Mouse (Mus musculus) telencephalon, adult 2 months (tissue): ENCODE measurements at regions not wholly inside any gene's neighbourhood (a gene's known extent, or its start where the extent isn't known, plus 50 kb on each side); places are given as distances from the start of the nearest gene placed in this dataset.

ENCODE experiments used
- DNase-seq: peaks from one replicate; pipeline ENCODE4 v3.0.0-alpha.2; 2011; ENCODE audit warnings: low read depth, low spot score

- DNase-seq: no peak
Measured at GRCm38 (mm10) chr1:186444701-186445131, 261.1 kb downstream of the Tgfb2 start.

- no peak for DNase-seq
Measured at GRCm38 (mm10) chr1:186442160-186442559, 263.6 kb downstream of the Tgfb2 start.

GRCm38 (mm10) chr1:186435336-186435972 lies 270.3 kb downstream of the Tgfb2 start:
- no peak for DNase-seq

GRCm38 (mm10) chr1:186434782-186435181 lies 271.0 kb downstream of the Tgfb2 start:
- DNase-seq: peak; percentile 47

- no peak for DNase-seq
Measured at GRCm38 (mm10) chr1:186434007-186434406, 271.8 kb downstream of the Tgfb2 start.

GRCm38 (mm10) chr1:186433169-186433665 lies 272.6 kb downstream of the Tgfb2 start:
- DNase-seq: no peak

- no peak for DNase-seq
Measured at GRCm38 (mm10) chr1:186425421-186425820, 280.4 kb downstream of the Tgfb2 start.

GRCm38 (mm10) chr1:186424084-186424483 lies 281.7 kb downstream of the Tgfb2 start:
- no peak for DNase-seq

- no peak for DNase-seq
Measured at GRCm38 (mm10) chr1:186417101-186417500, 288.7 kb downstream of the Tgfb2 start.

- DNase-seq: no peak
Measured at GRCm38 (mm10) chr1:186415321-186415720, 290.5 kb downstream of the Tgfb2 start.

GRCm38 (mm10) chr1:186413886-186414245 lies 291.9 kb downstream of the Tgfb2 start:
- no peak for DNase-seq

- no peak for DNase-seq
Measured at GRCm38 (mm10) chr1:186413064-186413885, 292.5 kb downstream of the Tgfb2 start.

GRCm38 (mm10) chr1:186412296-186412695 lies 293.5 kb downstream of the Tgfb2 start:
- no peak for DNase-seq

GRCm38 (mm10) chr1:186408986-186409441 lies 291.9 kb upstream of the Lyplal1 start:
- DNase-seq: no peak

GRCm38 (mm10) chr1:186407656-186408055 lies 290.5 kb upstream of the Lyplal1 start:
- no peak for DNase-seq

GRCm38 (mm10) chr1:186405693-186406092 lies 288.6 kb upstream of the Lyplal1 start:
- no peak for DNase-seq

- DNase-seq: no peak
Measured at GRCm38 (mm10) chr1:186399762-186400161, 282.7 kb upstream of the Lyplal1 start.

- DNase-seq: no peak
Measured at GRCm38 (mm10) chr1:186393005-186393404, 275.9 kb upstream of the Lyplal1 start.

GRCm38 (mm10) chr1:186384440-186384839 lies 267.3 kb upstream of the Lyplal1 start:
- DNase-seq: no peak

- DNase-seq: no peak
Measured at GRCm38 (mm10) chr1:186383453-186383852, 266.3 kb upstream of the Lyplal1 start.

GRCm38 (mm10) chr1:186383006-186383405 lies 265.9 kb upstream of the Lyplal1 start:
- no peak for DNase-seq

GRCm38 (mm10) chr1:186379938-186380847 lies 263.1 kb upstream of the Lyplal1 start:
- DNase-seq: no peak
